Mouse (Mus musculus): ENCODE measurements around the gene Epor. TPM values are rescaled to one million over a fixed set of nuclear protein-coding genes. Genes with fewer than 3 reads are reported as not detected.

Epor gene
- polyA plus RNA-seq, 1 experiment from 2014 or later = 3.8 TPM

- H3K27me3 ChIP-seq (ENCODE audit: control insufficient read depth, insufficient read depth, low read length) = no peaks in the 10 kb centered on the region
- no peak for DNase-seq (ENCODE audit: low spot score)
- no peak for ATAC-seq (replicated peaks; ENCODE audit: insufficient number of reproducible peaks, low FRiP score, low TSS enrichment, low read depth)
- no peak overlapping the region for H3K9ac ChIP-seq (replicated peaks; ENCODE audit: low read length)
- no peak overlapping the region for H3K4me2 ChIP-seq (ENCODE audit: low read depth, low read length)
- no peaks in the 10 kb centered on the region for H3K36me3 ChIP-seq (replicated peaks; ENCODE audit: control insufficient read depth, insufficient read depth, low read depth, low read length)
- no peak overlapping the region for H3K27ac ChIP-seq (replicated peaks; ENCODE audit: low read depth, low read length)
- no peak overlapping the region for H3K4me3 ChIP-seq (ENCODE audit: low read depth, low read length)
- H3K4me1 ChIP-seq (ENCODE audit: control insufficient read depth, insufficient read depth, low read length) = no peaks in the 10 kb centered on the region; the same call in 1 of the 2 replicates
- H3K9me3 ChIP-seq (replicated peaks; ENCODE audit: control insufficient read depth, low read length) = no peaks in the 10 kb centered on the region
- WGBS = 82% methylated on average over 4 of the region's 4 CpGs
Measured at GRCm38 (mm10) chr9:21923036-21923435, 40.3 kb downstream of the Epor start.

- no peaks in the 10 kb centered on the region for H3K36me3 ChIP-seq (replicated peaks; ENCODE audit: control insufficient read depth, insufficient read depth, low read depth, low read length)
- H3K9ac ChIP-seq (replicated peaks; ENCODE audit: low read length) = no peak overlapping the region
- H3K4me3 ChIP-seq (ENCODE audit: low read depth, low read length) = no peak overlapping the region
- 20% methylated on average over 5 of the region's 5 CpGs for WGBS
- no peaks in the 10 kb centered on the region; the same call in 1 of the 2 replicates for H3K27me3 ChIP-seq (ENCODE audit: control insufficient read depth, insufficient read depth, low read length)
- H3K4me1 ChIP-seq (ENCODE audit: control insufficient read depth, insufficient read depth, low read length) = no peaks in the 10 kb centered on the region
- no peak overlapping the region for H3K27ac ChIP-seq (replicated peaks; ENCODE audit: low read depth, low read length)
- H3K9me3 ChIP-seq (replicated peaks; ENCODE audit: control insufficient read depth, low read length) = no peaks in the 10 kb centered on the region
- H3K4me2 ChIP-seq (ENCODE audit: low read depth, low read length) = peak overlapping the region; percentile 88
- DNase-seq (ENCODE audit: low spot score) (no peak), ATAC-seq (replicated peaks; ENCODE audit: insufficient number of reproducible peaks, low FRiP score, low TSS enrichment, low read depth) (no peak)
Measured at GRCm38 (mm10) chr9:21918692-21919384, 44.5 kb downstream of the Epor start.

DNA sequence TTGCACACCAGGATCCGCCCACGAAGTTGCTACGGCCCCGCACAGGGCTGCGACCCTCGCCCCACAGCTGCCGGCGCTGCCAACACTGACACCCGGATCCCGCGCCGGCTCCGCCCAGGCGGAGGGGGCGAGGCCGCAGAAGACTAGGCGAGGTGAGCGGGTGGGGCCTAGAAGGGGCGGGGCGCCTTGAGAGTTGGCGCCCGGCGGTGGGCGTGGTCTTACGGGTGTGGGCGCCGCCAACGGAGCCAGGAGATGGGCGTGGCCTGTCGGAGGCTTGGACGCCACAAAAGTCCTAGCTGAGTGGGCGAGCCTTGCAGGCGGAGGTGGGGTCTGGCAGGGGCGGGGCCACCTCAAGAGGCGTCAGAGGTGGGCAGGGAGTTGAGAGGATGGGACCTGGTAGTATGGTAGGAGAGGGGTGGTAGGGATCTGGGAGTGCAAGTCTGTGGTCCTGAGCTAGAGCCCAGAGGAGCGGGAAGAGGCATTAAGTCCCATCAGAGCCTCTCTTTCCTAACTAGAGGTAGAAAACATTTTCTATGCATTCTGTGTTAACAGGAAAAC is 45.2 kb downstream of the Epor start, which contains the start of gene Rab3d:
TSS of gene Rab3d (minus strand) at position 158 of the 558 bp plus-strand sequence.
- Histone ChIP-seq H3K4me3 (ENCODE audit: low read depth, low read length) (peak within 1 kb of the TSS; percentile 45), H3K9ac (replicated peaks; ENCODE audit: low read length) (peak within 1 kb of the TSS; percentile 50), H3K27me3 (ENCODE audit: control insufficient read depth, insufficient read depth, low read length) (no peaks in the 10 kb centered on the region; the same call in 1 of the 2 replicates), H3K27ac (replicated peaks; ENCODE audit: low read depth, low read length) (no peak within 1 kb of the TSS), H3K36me3 (replicated peaks; ENCODE audit: control insufficient read depth, insufficient read depth, low read depth, low read length) (no peaks in the 10 kb centered on the region), H3K4me2 (ENCODE audit: low read depth, low read length) (peak within 1 kb of the TSS; percentile 88), H3K4me1 (ENCODE audit: control insufficient read depth, insufficient read depth, low read length) (no peaks in the 10 kb centered on the region), H3K9me3 (replicated peaks; ENCODE audit: control insufficient read depth, low read length) (no peaks in the 10 kb centered on the region)
- DNase-seq (ENCODE audit: low spot score) = peak; percentile 99
- ATAC-seq (replicated peaks; ENCODE audit: insufficient number of reproducible peaks, low FRiP score, low TSS enrichment, low read depth) = peak; percentile 93
- WGBS = under 1% methylated on average over 36 of the region's 36 CpGs

DNA sequence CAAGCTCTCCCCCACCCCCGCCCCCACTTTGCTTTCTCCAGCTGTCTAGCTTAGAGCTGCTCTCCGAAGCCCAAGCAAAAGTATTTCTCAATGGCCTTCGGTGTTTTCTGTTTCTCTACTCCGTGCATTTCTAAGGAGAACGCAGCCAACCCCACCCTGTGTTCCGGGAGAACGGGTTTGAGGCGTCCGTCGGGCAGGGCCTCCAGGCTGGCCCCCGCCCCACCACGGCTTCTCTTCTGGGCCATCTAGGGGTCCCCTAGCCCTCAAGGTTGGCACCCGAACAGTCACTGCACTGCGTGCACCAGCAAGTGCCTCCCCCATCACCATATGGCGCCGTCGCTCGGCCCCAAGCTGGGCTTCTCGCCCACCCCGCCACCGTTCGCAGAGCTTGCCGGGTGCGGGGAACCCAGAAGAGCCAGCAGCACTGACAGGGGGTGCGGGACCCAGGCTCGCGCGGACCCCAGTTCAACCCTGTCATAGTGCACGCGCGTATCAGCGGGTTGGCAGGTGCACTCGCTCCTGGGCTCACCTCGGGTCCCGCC is 45.7 kb downstream of the Epor start:
- H3K4me3 ChIP-seq (ENCODE audit: low read depth, low read length) = peak overlapping the region; percentile 45
- peak overlapping the region; percentile 88 for H3K4me2 ChIP-seq (ENCODE audit: low read depth, low read length)
- no peak overlapping the region for H3K27ac ChIP-seq (replicated peaks; ENCODE audit: low read depth, low read length)
- H3K27me3 ChIP-seq (ENCODE audit: control insufficient read depth, insufficient read depth, low read length) = no peaks in the 10 kb centered on the region; the same call in 1 of the 2 replicates
- no peaks in the 10 kb centered on the region for H3K36me3 ChIP-seq (replicated peaks; ENCODE audit: control insufficient read depth, insufficient read depth, low read depth, low read length)
- DNase-seq (ENCODE audit: low spot score) = no peak
- H3K4me1 ChIP-seq (ENCODE audit: control insufficient read depth, insufficient read depth, low read length) = no peaks in the 10 kb centered on the region
- WGBS = 1% methylated on average over 35 of the region's 35 CpGs
- H3K9me3 ChIP-seq (replicated peaks; ENCODE audit: control insufficient read depth, low read length) = no peaks in the 10 kb centered on the region
- H3K9ac ChIP-seq (replicated peaks; ENCODE audit: low read length) = peak overlapping the region; percentile 50
- ATAC-seq (replicated peaks; ENCODE audit: insufficient number of reproducible peaks, low FRiP score, low TSS enrichment, low read depth) = no peak; the same call in none of the 2 replicates

DNA sequence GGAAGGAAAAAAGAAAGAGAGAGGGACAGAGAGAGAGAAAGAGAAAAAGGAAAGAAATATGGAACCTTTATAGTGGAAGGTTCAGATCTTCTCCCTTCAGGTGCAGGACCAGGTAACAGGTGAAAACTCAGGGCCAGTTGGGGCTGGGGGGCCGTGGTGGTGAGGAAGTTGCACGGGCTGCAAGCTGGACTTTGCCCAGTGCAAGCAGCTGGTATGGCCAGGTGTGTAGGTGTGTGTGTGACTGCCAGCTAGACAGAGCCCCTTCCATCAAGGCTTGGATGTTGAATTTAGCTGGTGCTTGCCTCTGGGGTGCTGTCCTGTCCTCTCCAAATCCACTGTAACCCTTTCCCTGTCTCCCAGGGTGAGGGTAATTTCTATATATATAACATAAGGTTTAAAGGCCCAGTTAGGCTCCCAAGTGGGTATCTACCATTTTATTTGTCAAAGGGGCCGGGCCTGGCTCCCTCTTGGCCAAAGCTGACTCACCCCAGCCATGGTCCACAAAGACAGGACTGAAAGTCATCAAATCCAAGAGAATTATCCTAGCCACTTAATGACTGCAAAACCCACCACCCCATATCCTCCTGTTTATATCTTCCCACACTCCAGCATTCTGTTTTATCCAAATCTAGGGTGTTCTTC is 46.3 kb downstream of the Epor start:
- no peak overlapping the region; the same call in 1 of the 2 replicates for H3K4me2 ChIP-seq (ENCODE audit: low read depth, low read length)
- H3K27me3 ChIP-seq (ENCODE audit: control insufficient read depth, insufficient read depth, low read length) = no peaks in the 10 kb centered on the region; the same call in 1 of the 2 replicates
- DNase-seq (ENCODE audit: low spot score) (no peak), ATAC-seq (replicated peaks; ENCODE audit: insufficient number of reproducible peaks, low FRiP score, low TSS enrichment, low read depth) (no peak)
- no peaks in the 10 kb centered on the region for H3K9me3 ChIP-seq (replicated peaks; ENCODE audit: control insufficient read depth, low read length)
- H3K36me3 ChIP-seq (replicated peaks; ENCODE audit: control insufficient read depth, insufficient read depth, low read depth, low read length) = no peaks in the 10 kb centered on the region
- H3K9ac ChIP-seq (replicated peaks; ENCODE audit: low read length) = no peak overlapping the region; the same call in 1 of the 2 replicates
- H3K4me1 ChIP-seq (ENCODE audit: control insufficient read depth, insufficient read depth, low read length) = no peaks in the 10 kb centered on the region
- H3K4me3 ChIP-seq (ENCODE audit: low read depth, low read length) = no peak overlapping the region; the same call in 1 of the 2 replicates
- no peak overlapping the region for H3K27ac ChIP-seq (replicated peaks; ENCODE audit: low read depth, low read length)
- 81% methylated on average over 3 of the region's 3 CpGs for WGBS

DNA sequence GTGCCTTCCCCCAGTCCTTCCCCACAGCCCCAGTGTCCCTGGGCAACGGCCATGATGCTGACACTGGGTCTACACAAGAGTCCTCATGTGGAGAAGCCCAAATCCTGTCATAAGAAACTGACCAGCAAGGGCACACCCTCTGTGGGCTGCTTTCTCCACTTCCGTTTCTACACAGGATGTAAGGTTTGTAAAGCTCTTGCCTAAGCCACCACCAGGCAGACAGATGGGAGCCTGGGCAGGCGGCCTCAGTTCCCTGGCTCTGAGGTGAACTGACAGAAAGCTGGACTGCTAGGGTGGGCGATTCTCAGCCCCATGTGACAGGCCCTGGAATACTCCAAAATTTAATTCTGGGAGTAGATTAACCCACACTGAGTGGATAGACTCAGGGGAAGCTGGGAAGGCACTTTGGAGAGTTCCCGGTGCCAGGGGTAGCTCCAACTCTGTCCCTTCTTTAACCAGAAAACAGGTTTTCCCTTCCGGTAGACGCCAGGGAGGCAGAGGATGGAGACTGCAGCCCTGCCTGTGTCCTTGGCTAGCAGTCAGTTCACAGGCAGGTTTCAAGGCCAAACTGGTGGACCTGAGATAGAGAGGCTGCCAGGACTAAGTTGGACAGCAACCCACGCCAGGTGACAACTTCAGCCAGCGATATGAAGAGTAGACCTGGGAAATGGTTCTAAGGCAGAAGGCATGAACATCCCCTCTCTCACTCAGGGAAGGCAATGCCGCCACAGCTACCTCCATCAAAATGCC is 53.7 kb downstream of the Epor start:
- H3K27ac ChIP-seq (replicated peaks; ENCODE audit: low read depth, low read length) = no peak overlapping the region
- no peak overlapping the region for H3K4me2 ChIP-seq (ENCODE audit: low read depth, low read length)
- H3K36me3 ChIP-seq (replicated peaks; ENCODE audit: control insufficient read depth, insufficient read depth, low read depth, low read length) = no peaks in the 10 kb centered on the region
- no peak overlapping the region for H3K9ac ChIP-seq (replicated peaks; ENCODE audit: low read length)
- 72% methylated on average over 10 of the region's 10 CpGs for WGBS
- H3K4me1 ChIP-seq (ENCODE audit: control insufficient read depth, insufficient read depth, low read length) = no peaks in the 10 kb centered on the region
- H3K27me3 ChIP-seq (ENCODE audit: control insufficient read depth, insufficient read depth, low read length) = no peaks in the 10 kb centered on the region
- ATAC-seq (replicated peaks; ENCODE audit: insufficient number of reproducible peaks, low FRiP score, low TSS enrichment, low read depth) = no peak
- H3K4me3 ChIP-seq (ENCODE audit: low read depth, low read length) = no peak overlapping the region
- H3K9me3 ChIP-seq (replicated peaks; ENCODE audit: control insufficient read depth, low read length) = no peaks in the 10 kb centered on the region
- no peak for DNase-seq (ENCODE audit: low spot score)
